Mouse (Mus musculus) heart, adult 2 months (tissue): ENCODE measurements around the gene Cdkl4. TPM values are rescaled to one million over a fixed set of nuclear protein-coding genes. Genes with fewer than 3 reads are reported as not detected.

ENCODE experiments used
- DNase-seq, 2 experiments: peaks; one replicate each; pipeline ENCODE4 v3.0.0; 2021
- H3K27ac ChIP-seq: fragments of 200-600 bp; 2 replicates; pipeline ENCODE4 v1.8.1; 2022
- H3K27me3 ChIP-seq: fragments of 200-500 bp; 2 replicates; pipeline ENCODE4 v1.6.1; 2012; ENCODE audit warnings: mild to moderate bottlenecking, low read length, inconsistent platforms, mixed read lengths; ENCODE audit not compliant: control insufficient read depth, insufficient read depth
- H3K36me3 ChIP-seq: fragments of 200-500 bp; 2 replicates; pipeline ENCODE4 v1.6.1; 2012; ENCODE audit warnings: low read length, inconsistent platforms; ENCODE audit not compliant: control insufficient read depth, insufficient read depth
- H3K4me1 ChIP-seq: fragments of 200-500 bp; 2 replicates; pipeline ENCODE4 v1.6.1; 2011; ENCODE audit warnings: low read length; ENCODE audit not compliant: control insufficient read depth, insufficient read depth
- H3K4me3 ChIP-seq: fragments of 200-600 bp; 2 replicates; pipeline ENCODE4 v1.8.1; 2022
- H3K79me2 ChIP-seq: fragments of 200-500 bp; replicated peaks from 2 replicates; pipeline ENCODE4 v1.6.1; 2012; ENCODE audit warnings: mild to moderate bottlenecking, inconsistent platforms, low read length, moderate library complexity, mixed read lengths; ENCODE audit not compliant: control insufficient read depth, insufficient read depth
- H3K9ac ChIP-seq: fragments of 200-500 bp; 2 replicates; pipeline ENCODE4 v1.6.1; 2012; ENCODE audit warnings: low read depth, mild to moderate bottlenecking, control low read depth, inconsistent platforms, low read length, mixed read lengths
- CTCF ChIP-seq: fragments of 200-600 bp; IDR thresholded peaks from 2 replicates; pipeline ENCODE4 v1.8.1; 2022; ENCODE audit warnings: antibody characterized with exemption, mild to moderate bottlenecking, moderate library complexity
- EP300 ChIP-seq: fragments of 200-500 bp; IDR thresholded peaks from 2 replicates; pipeline ENCODE4 v1.6.1; 2011; ENCODE audit warnings: low read depth, low read length, control low read depth; ENCODE audit not compliant: insufficient read depth
- POLR2A ChIP-seq: fragments of 200-500 bp; IDR thresholded peaks from 2 replicates; pipeline ENCODE4 v1.6.1; 2011; ENCODE audit warnings: mild to moderate bottlenecking, low read depth, low read length, control low read depth; ENCODE audit not compliant: insufficient read depth
- WGBS: fragments of 180-500 bp; shearing (Covaris S2); methylation state at CpG from one replicate; pipeline ENCODE4 v1.1.7; 2018; 5-methylcytosine and 5-hydroxymethylcytosine counted together
- intact Hi-C: fragments of 180-260 bp; cut with DNase I; formaldehyde crosslinking; loops from one replicate; pipeline ENCODE4 v1.15.1; 2025
- polyA plus RNA-seq: library from polyadenylated mRNA; depleted of rRNA; stranded (reverse); fragments of >200 nt; gene quantifications from 2 replicates; pipeline ENCODE4 v1.2.3, GENCODE M21; 2012
- total RNA-seq, 2 experiments: library from RNA; stranded (reverse); gene quantifications; 2 replicates each; pipeline ENCODE4 v1.2.3; 2021

The Cdkl4 gene
- total and polyA plus RNA-seq, 3 experiments, result 0.18 TPM; not detected in 1

DNA sequence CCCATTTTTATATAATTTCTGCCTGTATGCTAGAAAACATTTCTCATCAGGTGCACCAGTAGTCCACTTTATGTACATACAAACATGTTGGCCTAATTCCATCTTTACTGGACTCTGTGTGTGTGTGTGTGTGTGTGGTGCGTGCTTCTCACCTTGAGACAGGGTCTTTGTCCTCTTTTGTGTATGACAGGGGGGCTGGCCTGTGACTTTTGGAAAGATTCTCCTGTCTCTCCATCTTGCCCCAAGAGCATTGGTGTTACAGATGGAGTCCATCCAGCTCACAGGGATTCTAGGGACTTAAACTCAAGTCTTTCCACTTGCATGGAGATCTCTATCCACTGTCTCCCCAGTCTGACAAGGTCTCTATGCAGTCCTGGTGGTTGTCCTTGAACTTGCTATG lies 428 bp upstream of the Cdkl4 start:
- 89% methylated on average over 1 of the region's 1 CpGs for WGBS
- H3K27me3 ChIP-seq, result no peaks in the 10 kb centered on the region
- H3K4me1 ChIP-seq, result no peaks in the 10 kb centered on the region
- H3K9ac ChIP-seq, result no peak overlapping the region
- H3K27ac ChIP-seq, result no peak overlapping the region
- no peak overlapping the region for H3K4me3 ChIP-seq
- intact Hi-C loops, result no loop called here
- TF ChIP-seq CTCF (no peak), EP300 (no peak), POLR2A (no peak)
- DNase-seq, result no peak
- no peaks in the 10 kb centered on the region for H3K36me3 ChIP-seq
- H3K79me2 ChIP-seq, result no peaks in the 10 kb centered on the region

DNA sequence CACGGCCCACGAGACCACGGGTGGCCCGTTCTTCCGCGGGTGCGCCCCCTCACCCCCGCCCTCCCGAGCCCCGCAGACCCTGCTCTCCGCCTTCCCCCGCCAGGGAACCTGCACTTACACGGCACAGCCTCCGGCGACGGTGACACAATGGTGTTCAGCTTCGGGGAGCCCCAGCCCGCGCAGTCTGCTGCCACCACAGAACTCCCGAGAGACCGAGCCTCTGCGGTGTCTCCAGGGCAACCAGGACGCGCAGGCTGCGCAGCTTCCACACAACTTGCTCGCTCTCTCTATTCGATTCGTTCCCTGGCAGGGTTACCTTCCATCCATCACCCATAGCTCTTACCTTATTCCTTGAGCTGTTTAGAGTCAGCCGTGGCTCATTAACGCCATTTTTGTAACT lies 399 bp downstream of the Cdkl4 start:
- Histone ChIP-seq H3K9ac (no peak overlapping the region), H3K27me3 (no peaks in the 10 kb centered on the region), H3K36me3 (no peaks in the 10 kb centered on the region), H3K79me2 (no peaks in the 10 kb centered on the region), H3K4me3 (no peak overlapping the region), H3K4me1 (no peaks in the 10 kb centered on the region), H3K27ac (no peak overlapping the region)
- peak in 1 of 2 experiments; percentile 47 for DNase-seq
- intact Hi-C loops, result no loop called here
- no peak for TF ChIP-seq CTCF
- WGBS, result 3% methylated on average over 30 of the region's 30 CpGs

DNA sequence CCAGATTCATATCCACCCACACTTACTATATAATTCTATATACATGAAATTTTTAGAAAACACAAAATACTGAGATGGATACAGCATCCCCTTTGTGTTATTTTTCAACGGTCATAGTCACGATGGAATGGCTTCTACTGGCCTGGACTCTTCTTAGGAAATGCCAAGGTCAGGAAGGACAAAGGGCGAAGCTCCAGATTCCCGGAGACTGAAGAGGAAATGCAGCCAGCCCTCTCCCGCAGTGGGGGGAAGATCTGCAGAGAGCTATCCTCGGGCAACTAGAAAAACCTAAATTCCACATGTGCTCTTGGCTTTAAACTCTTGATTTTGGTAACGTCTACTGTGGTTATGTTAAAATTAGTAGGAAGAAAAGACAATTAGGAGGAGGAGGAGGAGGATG lies 2.6 kb downstream of the Cdkl4 start:
- TF ChIP-seq EP300 (no peak), POLR2A (no peak), CTCF (no peak)
- H3K4me3 ChIP-seq, result no peak overlapping the region
- no peaks in the 10 kb centered on the region for H3K36me3 ChIP-seq
- no peak overlapping the region for H3K27ac ChIP-seq
- no peaks in the 10 kb centered on the region for H3K4me1 ChIP-seq
- intact Hi-C loops, result no loop called here
- WGBS, result 29% methylated on average over 7 of the region's 7 CpGs
- H3K27me3 ChIP-seq, result no peaks in the 10 kb centered on the region
- no peaks in the 10 kb centered on the region for H3K79me2 ChIP-seq
- no peak for DNase-seq
- no peak overlapping the region for H3K9ac ChIP-seq

DNA sequence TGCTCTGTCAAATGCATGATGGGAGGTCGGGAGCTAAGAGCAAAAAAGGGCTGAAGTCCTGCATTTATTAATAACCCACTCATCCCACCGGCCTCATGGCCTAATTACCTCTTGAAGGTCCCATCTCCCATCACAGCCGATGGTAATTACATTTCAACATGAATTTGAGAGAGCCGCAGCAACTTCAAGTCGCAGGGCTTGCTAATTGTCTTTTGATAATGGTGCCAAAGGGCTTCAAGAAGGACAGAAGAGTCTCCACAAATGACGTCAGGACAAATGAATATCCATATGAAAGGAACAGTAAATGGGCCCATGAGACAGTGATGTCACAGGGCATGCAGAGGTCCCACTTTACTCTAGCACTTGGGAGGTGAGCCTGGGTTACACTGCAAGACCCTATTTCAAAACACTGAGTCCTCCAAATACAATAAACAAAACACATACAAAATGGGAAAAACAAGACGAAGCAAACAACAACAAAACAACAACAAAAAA lies 3.1 kb downstream of the Cdkl4 start:
- Histone ChIP-seq H3K9ac (no peak overlapping the region), H3K27ac (no peak overlapping the region), H3K36me3 (no peaks in the 10 kb centered on the region), H3K27me3 (no peaks in the 10 kb centered on the region), H3K4me3 (no peak overlapping the region), H3K79me2 (no peaks in the 10 kb centered on the region), H3K4me1 (no peaks in the 10 kb centered on the region)
- intact Hi-C loops, result no loop called here
- DNase-seq, result no peak
- 74% methylated on average over 7 of the region's 7 CpGs for WGBS
- TF ChIP-seq POLR2A (no peak), EP300 (no peak)

DNA sequence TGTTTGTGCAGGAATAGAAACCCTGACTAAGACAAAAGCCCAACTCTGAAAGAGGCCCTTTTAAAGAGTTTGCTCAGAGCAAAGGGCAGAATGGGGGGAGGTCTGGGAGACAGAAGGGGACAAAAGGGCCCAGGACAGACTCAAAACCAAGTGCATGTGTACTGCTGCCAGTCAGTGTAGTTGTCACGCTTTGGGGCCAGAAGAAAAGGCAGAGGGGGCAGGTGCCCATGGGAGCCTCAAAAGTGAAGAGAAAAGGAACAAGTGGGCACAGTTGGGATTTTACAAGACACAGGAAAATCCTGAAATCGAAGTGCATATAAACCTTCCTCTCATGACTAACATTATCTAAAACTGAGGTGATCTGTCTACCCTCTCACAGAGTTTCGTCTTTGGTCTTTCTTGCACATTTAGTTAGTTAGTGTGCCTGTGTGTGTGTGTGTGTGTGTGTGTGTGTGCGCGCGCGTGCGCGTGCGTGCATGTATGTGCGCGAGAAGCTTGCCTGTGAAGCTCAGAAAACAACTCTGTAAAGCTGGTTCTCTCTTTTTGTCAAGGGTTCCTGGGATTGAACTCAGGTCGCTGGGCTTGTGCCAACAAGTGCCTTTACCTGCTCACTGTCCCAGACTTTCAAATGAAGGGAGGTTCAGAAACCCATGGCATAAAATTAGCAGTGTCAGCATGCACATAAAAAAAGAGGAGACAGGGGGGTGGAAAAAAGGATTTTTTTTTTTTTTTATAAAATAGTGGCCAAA lies 5.3 kb downstream of the Cdkl4 start:
- 97% methylated on average over 13 of the region's 13 CpGs for WGBS
- intact Hi-C loops, result no loop called here

DNA sequence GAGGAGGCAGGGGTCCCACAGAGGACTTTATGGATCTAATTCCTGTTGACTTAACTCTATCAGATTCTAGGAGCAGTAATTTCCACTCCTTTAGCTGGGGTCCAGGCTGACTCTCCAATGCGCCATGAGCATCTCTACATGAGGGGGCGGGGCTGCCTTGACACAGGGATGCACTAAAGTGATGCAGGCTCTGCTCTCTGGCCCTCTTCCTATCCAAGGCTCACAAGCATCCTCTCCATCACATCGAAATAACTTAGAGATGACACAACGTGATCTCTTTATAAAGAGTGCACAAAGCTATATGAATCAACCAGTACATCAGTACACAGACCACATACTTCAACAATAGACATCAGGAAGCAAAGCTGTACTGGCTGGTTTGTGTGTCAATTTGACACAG lies 6.2 kb downstream of the Cdkl4 start:
- H3K4me3 ChIP-seq, result no peak overlapping the region
- no peaks in the 10 kb centered on the region for H3K36me3 ChIP-seq
- no peak overlapping the region for H3K27ac ChIP-seq
- no peak for DNase-seq
- TF ChIP-seq POLR2A (no peak), CTCF (no peak), EP300 (no peak)
- no peaks in the 10 kb centered on the region for H3K79me2 ChIP-seq
- 87% methylated on average over 4 of the region's 4 CpGs for WGBS
- H3K9ac ChIP-seq, result no peak overlapping the region
- H3K4me1 ChIP-seq, result no peaks in the 10 kb centered on the region
- H3K27me3 ChIP-seq, result no peaks in the 10 kb centered on the region
- intact Hi-C loops, result no loop called here

More for the DNA sequence above, 5.3 kb downstream of the Cdkl4 start:
- no peak overlapping the region for H3K4me3 ChIP-seq
- no peaks in the 10 kb centered on the region for H3K79me2 ChIP-seq
- no peak for TF ChIP-seq EP300
- no peak for TF ChIP-seq POLR2A
- H3K27me3 ChIP-seq, result no peaks in the 10 kb centered on the region
- H3K36me3 ChIP-seq, result no peaks in the 10 kb centered on the region
- no peaks in the 10 kb centered on the region for H3K4me1 ChIP-seq
- DNase-seq, result no peak
- H3K27ac ChIP-seq, result no peak overlapping the region
- no peak overlapping the region for H3K9ac ChIP-seq
